Mouse (Mus musculus) brain, adult 2 months (tissue): ENCODE results near the gene Cdk14.

Source experiments
- DNase-seq: peaks from one replicate; pipeline ENCODE4 v3.0.0; 2011; ENCODE audit warnings: low read depth, low spot score

Gene Cdk14

DNA sequence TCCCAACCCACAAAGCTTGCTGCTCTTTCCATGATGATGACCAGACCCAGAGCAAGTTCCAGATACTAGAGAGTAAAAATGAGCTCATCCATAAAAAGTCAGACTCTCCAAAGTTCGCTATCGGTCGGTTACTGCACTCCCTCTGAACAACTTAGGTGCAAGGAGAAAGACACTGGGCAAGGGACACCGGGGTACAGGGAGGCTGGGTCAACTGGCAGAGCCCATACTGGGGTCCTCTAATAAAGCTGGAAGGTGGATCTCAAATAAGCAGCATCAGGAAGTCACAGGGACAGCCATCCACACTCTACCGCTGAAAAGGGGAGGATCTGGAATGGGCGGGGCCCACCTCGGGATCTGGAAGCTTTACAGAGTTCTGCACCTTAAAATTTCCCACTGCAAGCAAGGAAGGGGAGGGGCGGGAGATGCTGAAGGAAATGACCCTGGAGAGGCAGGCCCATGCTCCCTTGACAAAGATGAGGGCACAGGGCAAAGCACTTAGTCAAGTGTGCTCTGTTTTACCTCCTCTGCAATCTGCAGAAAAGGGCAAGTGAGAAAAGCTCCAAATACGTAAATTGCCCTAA is 665.3 kb downstream of the Cdk14 start:
- peak; percentile 10 for DNase-seq
